In genomic region chr5:118666437-118667207, GRCm38 (mm10) we compare ENCODE assay signal across 9 mouse cellular contexts.
A peak's percentile ranks its signal among the peaks of the same experiment; 100 is the strongest.
DNase-seq lines count a peak whose midpoint lies in the region; ATAC-seq and TF ChIP-seq lines count a peak whose summit lies in the region.
"Had no signal": no experiment of that assay in that cellular context is flagged by ENCODE, and none has a peak within 500 bp of the region (broad histone marks: within the 10 kb centered on the region; RNA-seq: fewer than 3 reads in every experiment).

No protein-coding gene starts in this region.

- no peaks in the 10 kb centered on the region for H3K9me3 ChIP-seq in heart, embryonic 11.5 days (replicated peaks; ENCODE audit: control insufficient read depth, low read length)
- no peaks in the 10 kb centered on the region for H3K9me3 ChIP-seq in midbrain, postnatal 0 days (ENCODE audit: low read length)

- 0 out of 2 replicates have a peak overlapping the region, but pooled peaks have one; percentile 36 for H3K9ac ChIP-seq in heart, embryonic 11.5 days (ENCODE audit: low read depth, low read length)
- no peak overlapping the region; the same call in 1 of the 2 replicates for H3K9ac ChIP-seq in midbrain, postnatal 0 days (replicated peaks; ENCODE audit: low read length, poor library complexity, severe bottlenecking)

- peak overlapping the region; percentile 27; the same call in 1 of the 2 replicates for H3K4me3 ChIP-seq in heart, embryonic 11.5 days (ENCODE audit: low read depth, low read length)
- peak overlapping the region; percentile 0; the same call in 1 of the 2 replicates for H3K4me3 ChIP-seq in midbrain, postnatal 0 days (ENCODE audit: low read depth, low read length)

- H3K36me3 ChIP-seq in heart, embryonic 11.5 days (ENCODE audit: control insufficient read depth, insufficient read depth, low read length), result no peaks in the 10 kb centered on the region
- no peaks in the 10 kb centered on the region for H3K36me3 ChIP-seq in midbrain, postnatal 0 days (ENCODE audit: insufficient read depth, low read length)

- intact Hi-C loops in heart, postnatal 14 days (cut with DNase I), result no loop called here

- no peak; the same call in 1 of the 2 replicates for ATAC-seq in heart, embryonic 11.5 days (replicated peaks; ENCODE audit: insufficient number of reproducible peaks, low FRiP score, low TSS enrichment)
- ATAC-seq in midbrain, postnatal 0 days (ENCODE audit: low FRiP score), result no peak; the same call in 1 of the 2 replicates

- peak; percentile 10; the same call in 1 of the 2 replicates for TF ChIP-seq CTCF in midbrain, postnatal 0 days (IDR thresholded peaks at IDR 0.05)

- peaks cover 40% of the 10 kb centered on the region for H3K4me1 ChIP-seq in heart, embryonic 11.5 days (ENCODE audit: control insufficient read depth, insufficient read depth, low read length)
- peaks cover 25% of the 10 kb centered on the region for H3K4me1 ChIP-seq in midbrain, postnatal 0 days (ENCODE audit: insufficient read depth, low read length)

- WGBS in heart, embryonic 11.5 days (ENCODE audit: insufficient replicate concordance), result 42% methylated on average over 25 of the region's 25 CpGs
- WGBS in midbrain, postnatal 0 days, result 20% methylated on average over 25 of the region's 25 CpGs

- no peaks in the 10 kb centered on the region for H3K27me3 ChIP-seq in heart, embryonic 11.5 days (ENCODE audit: control insufficient read depth, insufficient read depth, low read length)
- H3K27me3 ChIP-seq in midbrain, postnatal 0 days (ENCODE audit: insufficient read depth, low read length), result no peaks in the 10 kb centered on the region

- peak overlapping the region; percentile 60 for H3K4me2 ChIP-seq in heart, embryonic 11.5 days
- peak overlapping the region; percentile 42 for H3K4me2 ChIP-seq in midbrain, postnatal 0 days (ENCODE audit: low read depth, low read length, poor library complexity, severe bottlenecking)

- no peak for DNase-seq in heart, postnatal 14 days
- DNase-seq in embryo, embryonic 11 days, result peak; percentile 77
- peak; percentile 42 for DNase-seq in heart, postnatal 4 days
- DNase-seq in midbrain, postnatal 0 days (ENCODE audit: low spot score), result peak; percentile 72
- no peak for DNase-seq in frontal cortex, postnatal 36 days (ENCODE audit: low spot score in 2 of 2)
- DNase-seq in spleen, postnatal 10 days (ENCODE audit: low spot score in 2 of 2), result no peak
- DNase-seq in thymus, postnatal 36 days, result no peak
- DNase-seq: layer of hippocampus, postnatal 36 days had no signal

- H3K27ac ChIP-seq in heart, embryonic 11.5 days (ENCODE audit: low read depth, low read length), result peak overlapping the region; percentile 37; the same call in 1 of the 2 replicates
- H3K27ac ChIP-seq in midbrain, postnatal 0 days (ENCODE audit: low read depth, low read length), result peak overlapping the region; percentile 43; the same call in 1 of the 2 replicates

Comparison
In these comparisons a context has a peak if more than half of its experiments do, and no peak if none do; other contexts are left out.
1. DNase-seq: peak in embryo, embryonic 11 days (single experiment), heart, postnatal 4 days (single experiment) and midbrain, postnatal 0 days (single experiment); none in heart, postnatal 14 days (0 of 2), frontal cortex, postnatal 36 days (0 of 2), spleen, postnatal 10 days (0 of 2) and thymus, postnatal 36 days (0 of 2).